Mouse (Mus musculus): ENCODE measurements around the gene Nupr1l. TPM values are rescaled to one million over a fixed set of nuclear protein-coding genes. Genes with fewer than 3 reads are reported as not detected.
A peak's percentile ranks its signal among the peaks of the same experiment; 100 is the strongest.
"Not testable (repeated sequence)": the region's sequence is repeated elsewhere in the genome, so short reads cannot be mapped to it uniquely, and the experiment has no call there.

Gene Nupr1l
- polyA plus RNA-seq, 1 experiment from 2014 or later, result 4.9 TPM

- no peak for ATAC-seq (ENCODE audit: low FRiP score, low read depth)
- no peak overlapping the region for H3K4me3 ChIP-seq
- H3K9ac ChIP-seq, result no peak overlapping the region
- no peaks in the 10 kb centered on the region for H3K4me1 ChIP-seq
- H3K36me3 ChIP-seq, result no peaks in the 10 kb centered on the region
- no peaks in the 10 kb centered on the region for H3K27me3 ChIP-seq
- 73% methylated on average over 9 of the region's 9 CpGs for WGBS
- no peak overlapping the region for H3K27ac ChIP-seq
- no peak overlapping the region for H3K4me2 ChIP-seq (replicated peaks)
- H3K9me3 ChIP-seq, result no peaks in the 10 kb centered on the region
Measured at GRCm38 (mm10) chr5:129918752-129919151, 10.4 kb downstream of the Nupr1l start.

GRCm38 (mm10) chr5:129919320-129919719, 11.0 kb downstream of the Nupr1l start:
- no peak overlapping the region for H3K27ac ChIP-seq
- WGBS, result 54% methylated on average over 8 of the region's 8 CpGs
- H3K36me3 ChIP-seq, result no peaks in the 10 kb centered on the region
- H3K9me3 ChIP-seq, result no peaks in the 10 kb centered on the region
- H3K4me3 ChIP-seq, result no peak overlapping the region
- no peaks in the 10 kb centered on the region for H3K4me1 ChIP-seq
- no peak for ATAC-seq (ENCODE audit: low FRiP score, low read depth)
- H3K9ac ChIP-seq, result no peak overlapping the region
- no peaks in the 10 kb centered on the region for H3K27me3 ChIP-seq
- H3K4me2 ChIP-seq (replicated peaks), result no peak overlapping the region

GRCm38 (mm10) chr5:129921972-129922371, 13.6 kb downstream of the Nupr1l start:
- no peak for ATAC-seq (ENCODE audit: low FRiP score, low read depth)
- no peak overlapping the region for H3K4me2 ChIP-seq (replicated peaks)
- no peaks in the 10 kb centered on the region for H3K27me3 ChIP-seq
- H3K36me3 ChIP-seq, result no peaks in the 10 kb centered on the region
- no peak overlapping the region for H3K4me3 ChIP-seq
- H3K9me3 ChIP-seq, result no peaks in the 10 kb centered on the region
- WGBS, result 95% methylated on average over 4 of the region's 4 CpGs
- H3K27ac ChIP-seq, result no peak overlapping the region
- H3K4me1 ChIP-seq, result no peaks in the 10 kb centered on the region
- no peak overlapping the region for H3K9ac ChIP-seq

- ATAC-seq (ENCODE audit: low FRiP score, low read depth), result no peak
- 89% methylated on average over 8 of the region's 8 CpGs for WGBS
- Histone ChIP-seq H3K4me2 (replicated peaks) (no peak overlapping the region), H3K36me3 (no peaks in the 10 kb centered on the region), H3K9ac (no peak overlapping the region), H3K4me3 (no peak overlapping the region), H3K27ac (no peak overlapping the region), H3K9me3 (no peaks in the 10 kb centered on the region), H3K27me3 (no peaks in the 10 kb centered on the region), H3K4me1 (no peaks in the 10 kb centered on the region)
Measured at GRCm38 (mm10) chr5:129924820-129925452, 16.6 kb downstream of the Nupr1l start.

DNA sequence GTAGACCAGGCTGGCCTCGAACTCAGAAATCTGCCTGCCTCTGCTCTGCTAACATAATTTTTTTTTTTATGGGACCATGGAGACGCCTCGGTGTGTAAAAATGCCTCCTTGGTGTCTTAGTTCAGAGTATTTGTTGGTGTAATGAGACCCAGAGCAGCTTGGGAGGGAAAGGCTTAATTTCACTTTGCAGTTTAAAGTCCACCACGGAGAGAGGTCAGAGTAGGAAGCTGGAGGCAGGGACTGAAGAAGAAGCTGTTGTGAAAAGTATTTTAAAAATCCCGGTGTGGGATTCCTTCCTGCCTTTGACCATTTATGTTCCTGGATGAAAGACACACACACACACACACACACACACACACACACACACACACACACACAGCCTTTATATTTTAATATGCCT, 17.6 kb downstream of the Nupr1l start:
- Histone ChIP-seq H3K27ac (no peak overlapping the region), H3K9ac (no peak overlapping the region), H3K36me3 (no peaks in the 10 kb centered on the region), H3K4me3 (no peak overlapping the region), H3K27me3 (no peaks in the 10 kb centered on the region), H3K9me3 (no peaks in the 10 kb centered on the region), H3K4me2 (replicated peaks) (no peak overlapping the region), H3K4me1 (no peaks in the 10 kb centered on the region)
- 75% methylated on average over 5 of the region's 5 CpGs for WGBS
- no peak for ATAC-seq (ENCODE audit: low FRiP score, low read depth)

DNA sequence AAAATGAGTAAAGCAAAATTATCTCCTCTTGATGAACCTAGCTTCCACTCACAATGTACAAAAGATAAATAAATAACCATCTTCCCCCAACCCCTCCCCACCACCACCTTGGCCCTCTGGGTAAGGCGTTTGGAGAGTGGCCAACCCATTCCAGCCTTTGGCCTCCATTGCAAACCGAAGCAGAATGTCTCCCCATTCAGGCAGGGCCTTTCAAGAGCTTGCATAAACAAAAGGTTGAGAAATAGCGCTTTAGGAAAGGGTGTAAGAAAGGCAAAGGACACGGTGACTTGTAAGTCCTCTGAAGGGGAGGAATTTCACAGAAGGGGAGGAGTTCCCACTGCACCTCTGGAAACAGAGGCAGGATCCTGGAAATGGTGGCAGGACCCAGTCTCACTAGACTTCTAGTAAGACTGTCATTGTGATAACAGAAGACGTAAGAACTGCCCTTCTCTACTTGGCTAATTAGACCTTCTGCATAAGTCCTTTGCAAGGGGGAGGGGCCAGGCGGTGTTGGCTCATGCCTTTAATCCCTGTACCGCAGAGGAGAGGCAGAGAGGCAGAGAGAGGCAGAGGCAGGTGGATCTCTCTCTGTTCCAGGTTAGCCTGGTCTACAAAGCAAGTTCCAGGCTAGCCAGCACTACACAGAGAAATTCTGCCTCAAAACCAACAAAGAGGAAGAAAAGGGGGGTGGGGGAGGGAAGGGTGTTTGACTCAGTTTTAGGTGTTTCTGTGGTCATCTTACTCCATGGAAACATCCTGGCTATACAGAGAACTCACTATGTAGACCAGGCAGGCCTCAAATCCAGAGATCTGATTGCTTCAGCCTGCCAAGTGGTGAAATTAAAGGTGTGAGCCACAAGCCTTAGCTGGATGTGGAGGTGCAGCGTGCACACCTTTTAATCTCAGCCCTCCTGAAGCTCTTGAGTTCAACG, 21.9 kb downstream of the Nupr1l start:
- Histone ChIP-seq H3K27me3 (no peaks in the 10 kb centered on the region), H3K4me3 (no peak overlapping the region), H3K27ac (no peak overlapping the region), H3K36me3 (no peaks in the 10 kb centered on the region), H3K4me2 (replicated peaks) (no peak overlapping the region), H3K4me1 (no peaks in the 10 kb centered on the region), H3K9ac (no peak overlapping the region), H3K9me3 (no peaks in the 10 kb centered on the region)
- 49% methylated on average over 9 of the region's 9 CpGs for WGBS
- no peak for ATAC-seq (ENCODE audit: low FRiP score, low read depth)

DNA sequence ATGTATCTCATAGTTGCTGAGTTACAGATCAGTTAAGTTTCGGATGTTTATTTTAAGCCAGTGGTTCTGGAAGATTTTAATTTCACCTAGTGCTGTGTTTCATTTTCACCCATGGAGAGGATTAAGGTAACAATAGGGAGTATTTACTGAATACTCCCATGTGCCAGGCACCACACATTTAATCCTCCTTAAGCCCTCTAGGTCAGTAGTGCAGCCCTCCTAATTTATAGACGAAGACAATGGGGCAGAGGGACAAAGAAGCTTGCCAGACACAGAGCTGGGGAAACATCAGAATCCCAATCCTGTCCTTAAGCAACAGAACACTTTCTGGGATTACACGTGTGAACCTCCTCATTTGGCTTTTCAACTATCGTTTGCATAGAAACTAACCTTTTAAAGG, 28.6 kb downstream of the Nupr1l start:
- Histone ChIP-seq H3K36me3 (no peaks in the 10 kb centered on the region), H3K27ac (no peak overlapping the region), H3K4me1 (no peaks in the 10 kb centered on the region), H3K4me3 (no peak overlapping the region), H3K9ac (no peak overlapping the region), H3K4me2 (replicated peaks) (no peak overlapping the region), H3K9me3 (no peaks in the 10 kb centered on the region), H3K27me3 (no peaks in the 10 kb centered on the region)
- no peak for ATAC-seq (ENCODE audit: low FRiP score, low read depth)
- 46% methylated on average over 4 of the region's 4 CpGs for WGBS

DNA sequence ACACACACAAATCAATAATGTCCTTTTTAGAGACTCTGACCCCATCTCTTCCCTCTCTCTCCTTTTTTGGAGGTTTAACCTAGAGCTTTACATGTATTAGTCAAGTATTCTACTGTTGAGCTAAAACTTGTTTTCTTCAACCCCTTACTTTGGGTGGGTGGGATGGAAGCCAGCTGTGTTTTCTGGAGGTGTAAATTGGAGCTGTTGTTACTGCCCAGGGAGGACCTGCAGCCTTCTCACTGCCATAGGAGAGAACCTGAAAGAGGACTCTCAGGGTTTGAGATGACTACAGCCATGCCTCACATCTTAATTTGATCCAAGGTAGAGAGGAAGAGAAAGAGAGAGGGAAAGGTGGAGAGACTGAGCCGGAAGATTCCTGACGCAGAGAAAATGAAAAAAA, 31.9 kb downstream of the Nupr1l start:
- H3K4me2 ChIP-seq (replicated peaks), result no peak overlapping the region
- H3K27me3 ChIP-seq, result no peaks in the 10 kb centered on the region
- H3K4me1 ChIP-seq, result peaks cover 10% of the 10 kb centered on the region
- H3K9ac ChIP-seq, result no peak overlapping the region
- no peak overlapping the region for H3K27ac ChIP-seq
- WGBS, result 60% methylated on average over 2 of the region's 2 CpGs
- peaks cover 7% of the 10 kb centered on the region for H3K36me3 ChIP-seq
- H3K4me3 ChIP-seq, result no peak overlapping the region
- no peaks in the 10 kb centered on the region for H3K9me3 ChIP-seq
- ATAC-seq (ENCODE audit: low FRiP score, low read depth), result no peak

DNA sequence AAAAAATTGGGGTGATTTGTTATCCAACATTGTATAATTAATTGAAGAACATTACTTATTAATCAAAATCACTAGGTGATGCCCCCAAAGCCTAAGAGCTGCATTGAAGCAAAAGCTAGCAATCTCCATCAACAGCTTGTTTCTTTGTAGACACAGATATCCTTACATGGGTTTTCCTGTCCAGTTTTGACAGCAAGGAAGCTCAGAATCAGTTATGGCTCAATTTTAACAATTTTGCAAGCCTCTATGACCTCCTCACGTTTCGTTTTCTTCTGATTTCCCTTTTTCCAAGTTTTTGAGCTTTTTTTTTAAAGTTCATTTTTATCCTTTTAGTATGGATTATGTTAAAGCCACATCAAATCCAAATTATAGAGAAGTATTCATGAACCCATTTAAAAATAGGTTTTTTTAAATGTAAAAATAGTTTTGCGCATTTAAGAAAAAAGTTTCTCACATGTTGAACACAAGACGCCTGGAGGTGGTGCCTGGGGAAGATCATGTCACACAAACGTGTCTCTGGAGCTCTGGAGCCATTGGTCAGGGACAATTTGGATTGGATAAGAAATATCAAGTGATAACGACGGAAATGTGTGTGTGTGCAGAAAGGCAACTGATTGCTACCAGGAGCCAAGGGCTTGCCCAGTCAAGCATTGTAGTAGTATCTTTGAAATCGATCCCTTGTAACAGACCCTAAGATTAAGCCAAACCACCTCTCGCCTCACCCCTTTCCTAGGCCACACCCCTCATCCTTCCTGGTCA, 32.6 kb downstream of the Nupr1l start:
- Histone ChIP-seq H3K9me3 (no peaks in the 10 kb centered on the region), H3K4me2 (replicated peaks) (peak overlapping the region; percentile 60), H3K27me3 (no peaks in the 10 kb centered on the region), H3K4me3 (peak overlapping the region; percentile 94), H3K27ac (no peak overlapping the region), H3K36me3 (peaks cover 10% of the 10 kb centered on the region), H3K9ac (0 out of 2 replicates have a peak overlapping the region, but pooled peaks have one; percentile 35), H3K4me1 (peaks cover 10% of the 10 kb centered on the region)
- ATAC-seq (ENCODE audit: low FRiP score, low read depth), result peak; percentile 43
- 6% methylated on average over 9 of the region's 9 CpGs for whole genome bisulfite sequencing

- Histone ChIP-seq H3K27me3 (no peaks in the 10 kb centered on the region), H3K4me3 (peak within 1 kb of the TSS; percentile 94), H3K27ac (peak within 1 kb of the TSS; percentile 52; the same call in 1 of the 2 replicates), H3K4me2 (replicated peaks) (peak within 1 kb of the TSS; percentile 86), H3K9me3 (no peaks in the 10 kb centered on the region), H3K9ac (peak within 1 kb of the TSS; percentile 94), H3K36me3 (peaks cover 10% of the 10 kb centered on the region), H3K4me1 (peaks cover 10% of the 10 kb centered on the region)
- 1% methylated on average over 47 of the region's 59 CpGs for WGBS
- peak; percentile 99 for ATAC-seq (ENCODE audit: low FRiP score, low read depth)
Measured at GRCm38 (mm10) chr5:129941495-129942045, 33.2 kb downstream of the Nupr1l start, which contains the start of gene Vkorc1l1. Vkorc1l1 (plus strand) TSS chr5:129941970.

DNA sequence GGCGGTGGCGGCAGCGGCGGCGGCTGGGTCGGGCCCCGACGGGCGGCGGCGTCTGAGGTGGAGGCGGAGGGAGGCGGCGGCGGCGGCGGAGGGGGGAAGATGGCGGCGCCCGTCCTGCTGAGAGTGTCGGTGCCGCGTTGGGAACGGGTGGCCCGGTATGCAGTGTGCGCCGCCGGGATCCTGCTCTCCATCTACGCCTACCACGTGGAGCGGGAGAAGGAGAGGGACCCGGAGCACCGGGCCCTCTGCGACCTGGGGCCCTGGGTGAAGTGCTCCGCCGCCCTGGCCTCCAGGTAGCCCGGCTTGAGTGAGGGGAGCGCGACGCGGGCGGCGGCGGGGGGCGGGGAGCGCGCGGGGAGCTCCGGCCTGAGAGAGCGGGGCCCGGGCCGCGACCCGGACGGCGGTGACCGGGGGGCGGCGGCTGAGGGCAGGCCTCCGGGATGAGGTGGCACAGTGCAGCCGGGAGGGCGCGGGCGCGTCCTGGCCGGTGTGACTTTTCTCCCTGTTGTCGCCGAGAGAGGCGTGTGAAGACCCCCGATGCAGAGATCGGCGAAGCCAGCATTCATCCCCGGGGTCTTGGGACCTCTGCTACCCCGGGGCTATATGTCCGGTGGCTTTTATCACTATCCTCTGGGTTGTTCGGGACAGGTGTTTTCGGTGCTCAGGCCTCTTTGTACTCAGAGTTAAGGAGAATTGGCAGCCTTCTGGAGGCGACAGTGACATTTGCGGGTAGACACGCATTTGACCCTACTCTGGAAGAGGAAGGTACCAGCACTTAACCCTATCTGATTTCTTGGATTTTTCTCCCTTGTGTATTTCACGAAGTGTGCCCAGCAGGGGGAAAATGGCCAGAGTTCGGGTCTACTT, 34.0 kb downstream of the Nupr1l start:
- H3K27ac ChIP-seq, result peak overlapping the region; percentile 52; the same call in 1 of the 2 replicates
- H3K4me3 ChIP-seq, result peak overlapping the region; percentile 94
- peaks cover 10% of the 10 kb centered on the region for H3K4me1 ChIP-seq
- not testable (repeated sequence) for H3K27me3 ChIP-seq, H3K36me3 ChIP-seq, H3K9me3 ChIP-seq
- peak overlapping the region; percentile 86 for H3K4me2 ChIP-seq (replicated peaks)
- peak; percentile 38 for ATAC-seq (ENCODE audit: low FRiP score, low read depth)
- under 1% methylated on average over 42 of the region's 82 CpGs for WGBS
- H3K9ac ChIP-seq, result peak overlapping the region; percentile 94

All from limb, embryonic 13.5 days (tissue).